Mouse (Mus musculus) NIH3T3 (cell line): ENCODE measurements around the gene Sgcd.

Experiments used
- DNase-seq: peaks from one replicate; pipeline ENCODE4 v3.0.0-alpha.2; 2012; ENCODE audit warnings: low read depth

Sgcd gene

GRCm38 (mm10) chr11:47988697-47989533, at the start of gene Sgcd:
Gene Sgcd (minus strand): TSS chr11:47988969.
- DNase-seq = no peak

- DNase-seq = no peak
These were observed 49.3 kb upstream of the Sgcd start for GRCm38 (mm10) chr11:48038051-48038450.

- peak; percentile 25 for DNase-seq
These were observed 24.1 kb upstream of the Sgcd start for GRCm38 (mm10) chr11:48012836-48013235.

- no peak for DNase-seq
These were observed 454 bp downstream of the Sgcd start for GRCm38 (mm10) chr11:47988333-47988696.

GRCm38 (mm10) chr11:47987893-47988267, 889 bp downstream of the Sgcd start:
- DNase-seq = no peak

- DNase-seq = no peak
These were observed 1.4 kb downstream of the Sgcd start for GRCm38 (mm10) chr11:47987251-47987892.

- no peak for DNase-seq
These were observed 6.6 kb downstream of the Sgcd start for GRCm38 (mm10) chr11:47982152-47982551.

- DNase-seq = no peak
These were observed 7.7 kb downstream of the Sgcd start for GRCm38 (mm10) chr11:47981108-47981507.

GRCm38 (mm10) chr11:47953291-47953690, 35.5 kb downstream of the Sgcd start:
- DNase-seq = no peak

- DNase-seq = no peak
These were observed 36.4 kb downstream of the Sgcd start for GRCm38 (mm10) chr11:47952366-47952765.

GRCm38 (mm10) chr11:47939795-47940194, 49.0 kb downstream of the Sgcd start:
- no peak for DNase-seq

- no peak for DNase-seq
These were observed 71.2 kb downstream of the Sgcd start for GRCm38 (mm10) chr11:47917616-47918015.

- DNase-seq = no peak
These were observed 97.1 kb downstream of the Sgcd start for GRCm38 (mm10) chr11:47891617-47892172.

- peak; percentile 2 for DNase-seq
These were observed 98.5 kb downstream of the Sgcd start for GRCm38 (mm10) chr11:47890315-47890714.

GRCm38 (mm10) chr11:47885310-47885709, 103.5 kb downstream of the Sgcd start:
- no peak for DNase-seq

- DNase-seq = no peak
These were observed 105.2 kb downstream of the Sgcd start for GRCm38 (mm10) chr11:47883545-47883944.

GRCm38 (mm10) chr11:47876633-47877170, 112.1 kb downstream of the Sgcd start:
- no peak for DNase-seq

- no peak for DNase-seq
These were observed 142.9 kb downstream of the Sgcd start for GRCm38 (mm10) chr11:47845894-47846293.

GRCm38 (mm10) chr11:47833283-47833682, 155.5 kb downstream of the Sgcd start:
- DNase-seq = peak; percentile 2

- no peak for DNase-seq
These were observed 178.5 kb downstream of the Sgcd start for GRCm38 (mm10) chr11:47810307-47810706.

GRCm38 (mm10) chr11:47804101-47804715, 184.6 kb downstream of the Sgcd start:
- DNase-seq = no peak

GRCm38 (mm10) chr11:47777916-47778226, 210.9 kb downstream of the Sgcd start:
- no peak for DNase-seq
